Mouse (Mus musculus): ENCODE measurements at regions not wholly inside any gene's neighbourhood (a gene's known extent, or its start where the extent isn't known, plus 50 kb on each side); places are given as distances from the start of the nearest gene placed in this dataset.

DNA sequence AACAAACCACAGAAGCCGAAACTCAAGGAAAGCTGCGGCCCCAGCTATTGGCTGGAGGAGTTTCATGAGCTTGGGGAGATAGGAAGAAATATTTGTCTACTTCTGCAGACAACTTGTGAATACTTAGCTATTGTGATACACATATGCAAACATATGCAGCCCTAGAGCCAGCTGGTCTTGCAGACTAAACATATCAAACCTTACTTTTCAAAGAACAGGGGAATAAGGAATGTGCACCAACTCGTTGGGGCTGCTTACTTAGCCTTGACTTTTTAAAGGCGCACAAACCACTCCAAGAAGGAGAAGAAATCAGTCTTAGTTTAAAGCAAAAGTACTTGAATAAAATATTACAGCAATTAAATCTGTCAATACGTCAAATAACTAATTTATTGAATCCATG is 106.8 kb upstream of the Lpar1 start:
- Histone ChIP-seq H3K9ac (no peak overlapping the region), H3K27me3 (no peaks in the 10 kb centered on the region), H3K36me3 (no peaks in the 10 kb centered on the region), H3K27ac (no peak overlapping the region), H3K4me2 (no peak overlapping the region), H3K4me1 (replicated peaks) (no peaks in the 10 kb centered on the region), H3K4me3 (no peak overlapping the region), H3K9me3 (replicated peaks) (no peaks in the 10 kb centered on the region)
- WGBS = 62% methylated on average over 5 of the region's 5 CpGs
- ATAC-seq (replicated peaks; ENCODE audit: insufficient number of reproducible peaks, insufficient read depth, low FRiP score, low read depth) = no peak

GRCm38 (mm10) chr4:58658206-58658605 is 104.5 kb upstream of the Lpar1 start:
- no peaks in the 10 kb centered on the region for H3K27me3 ChIP-seq
- H3K4me3 ChIP-seq = no peak overlapping the region
- no peak overlapping the region for H3K9ac ChIP-seq
- no peak overlapping the region for H3K4me2 ChIP-seq
- H3K36me3 ChIP-seq = no peaks in the 10 kb centered on the region
- H3K27ac ChIP-seq = no peak overlapping the region
- no peaks in the 10 kb centered on the region for H3K4me1 ChIP-seq (replicated peaks)
- ATAC-seq (replicated peaks; ENCODE audit: insufficient number of reproducible peaks, insufficient read depth, low FRiP score, low read depth) = no peak
- WGBS = 60% methylated on average over 6 of the region's 6 CpGs
- H3K9me3 ChIP-seq (replicated peaks) = no peaks in the 10 kb centered on the region

GRCm38 (mm10) chr4:58647761-58648295 is 94.1 kb upstream of the Lpar1 start:
- no peak overlapping the region for H3K9ac ChIP-seq
- no peak overlapping the region for H3K4me2 ChIP-seq
- H3K36me3 ChIP-seq = no peaks in the 10 kb centered on the region
- H3K9me3 ChIP-seq (replicated peaks) = no peaks in the 10 kb centered on the region
- 42% methylated on average over 2 of the region's 2 CpGs for WGBS
- H3K4me3 ChIP-seq = no peak overlapping the region
- H3K4me1 ChIP-seq (replicated peaks) = no peaks in the 10 kb centered on the region
- H3K27ac ChIP-seq = no peak overlapping the region
- ATAC-seq (replicated peaks; ENCODE audit: insufficient number of reproducible peaks, insufficient read depth, low FRiP score, low read depth) = no peak
- H3K27me3 ChIP-seq = no peaks in the 10 kb centered on the region

DNA sequence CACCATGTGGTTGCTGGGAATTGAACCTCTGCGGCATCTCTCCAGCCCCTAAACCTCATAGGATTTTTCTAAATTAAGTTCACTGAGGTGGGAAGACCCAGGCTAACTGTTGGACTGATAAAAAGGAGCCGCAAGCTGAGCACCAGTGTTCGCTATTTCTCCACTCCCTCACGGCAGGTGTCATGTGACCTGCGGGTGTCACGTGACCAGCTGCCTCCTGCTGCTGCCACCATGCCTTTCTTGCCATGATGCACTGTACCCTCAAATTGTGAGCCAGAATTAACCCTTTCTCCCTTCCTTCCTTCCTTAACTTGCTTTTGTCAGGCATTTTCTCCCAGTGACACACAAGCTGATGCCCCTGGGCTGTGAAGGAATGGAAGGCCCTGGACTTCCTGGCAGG is 93.1 kb upstream of the Lpar1 start:
- WGBS = 86% methylated on average over 6 of the region's 6 CpGs
- Histone ChIP-seq H3K4me2 (no peak overlapping the region), H3K27me3 (no peaks in the 10 kb centered on the region), H3K4me1 (replicated peaks) (no peaks in the 10 kb centered on the region), H3K27ac (no peak overlapping the region), H3K9me3 (replicated peaks) (no peaks in the 10 kb centered on the region), H3K36me3 (no peaks in the 10 kb centered on the region), H3K9ac (no peak overlapping the region), H3K4me3 (no peak overlapping the region)
- no peak for ATAC-seq (replicated peaks; ENCODE audit: insufficient number of reproducible peaks, insufficient read depth, low FRiP score, low read depth)

DNA sequence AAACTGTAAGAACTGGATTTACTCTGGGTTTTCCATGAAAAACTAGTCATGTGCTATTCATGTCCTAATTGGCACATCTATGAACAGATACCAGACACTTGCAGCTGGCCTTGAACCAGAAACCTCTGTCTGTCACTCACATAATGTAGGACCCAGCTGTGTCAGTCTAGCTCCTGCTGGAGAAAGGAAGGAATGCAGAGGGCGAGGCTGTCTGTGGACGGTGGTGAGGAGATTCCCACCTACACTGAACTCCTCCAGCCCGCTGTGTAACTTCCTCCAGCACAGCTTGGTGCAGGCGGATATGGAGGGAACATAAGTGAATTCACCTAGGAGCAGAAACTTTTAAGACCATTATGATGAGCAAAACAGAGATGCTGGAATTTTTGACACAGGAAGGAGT is 89.7 kb upstream of the Lpar1 start:
- no peak for ATAC-seq (replicated peaks; ENCODE audit: insufficient number of reproducible peaks, insufficient read depth, low FRiP score, low read depth)
- Histone ChIP-seq H3K27me3 (no peaks in the 10 kb centered on the region), H3K4me3 (no peak overlapping the region), H3K4me1 (replicated peaks) (no peaks in the 10 kb centered on the region), H3K9me3 (replicated peaks) (no peaks in the 10 kb centered on the region), H3K27ac (no peak overlapping the region), H3K36me3 (no peaks in the 10 kb centered on the region), H3K9ac (no peak overlapping the region), H3K4me2 (no peak overlapping the region)
- WGBS = 41% methylated on average over 4 of the region's 4 CpGs

GRCm38 (mm10) chr4:58642236-58642635 is 88.5 kb upstream of the Lpar1 start:
- Histone ChIP-seq H3K9ac (no peak overlapping the region), H3K9me3 (replicated peaks) (no peaks in the 10 kb centered on the region), H3K36me3 (no peaks in the 10 kb centered on the region), H3K27ac (no peak overlapping the region), H3K27me3 (no peaks in the 10 kb centered on the region), H3K4me1 (replicated peaks) (no peaks in the 10 kb centered on the region), H3K4me3 (no peak overlapping the region), H3K4me2 (no peak overlapping the region)
- WGBS = 84% methylated on average over 10 of the region's 10 CpGs
- no peak for ATAC-seq (replicated peaks; ENCODE audit: insufficient number of reproducible peaks, insufficient read depth, low FRiP score, low read depth)

GRCm38 (mm10) chr4:58632696-58633095 is 79.0 kb upstream of the Lpar1 start:
- no peak overlapping the region for H3K4me2 ChIP-seq
- H3K4me1 ChIP-seq (replicated peaks) = no peaks in the 10 kb centered on the region
- no peak overlapping the region for H3K27ac ChIP-seq
- no peak overlapping the region for H3K9ac ChIP-seq
- no peaks in the 10 kb centered on the region for H3K36me3 ChIP-seq
- H3K9me3 ChIP-seq (replicated peaks) = no peaks in the 10 kb centered on the region
- no peak for ATAC-seq (replicated peaks; ENCODE audit: insufficient number of reproducible peaks, insufficient read depth, low FRiP score, low read depth)
- no peak overlapping the region for H3K4me3 ChIP-seq
- WGBS = 93% methylated on average over 1 of the region's 1 CpGs
- no peaks in the 10 kb centered on the region for H3K27me3 ChIP-seq

DNA sequence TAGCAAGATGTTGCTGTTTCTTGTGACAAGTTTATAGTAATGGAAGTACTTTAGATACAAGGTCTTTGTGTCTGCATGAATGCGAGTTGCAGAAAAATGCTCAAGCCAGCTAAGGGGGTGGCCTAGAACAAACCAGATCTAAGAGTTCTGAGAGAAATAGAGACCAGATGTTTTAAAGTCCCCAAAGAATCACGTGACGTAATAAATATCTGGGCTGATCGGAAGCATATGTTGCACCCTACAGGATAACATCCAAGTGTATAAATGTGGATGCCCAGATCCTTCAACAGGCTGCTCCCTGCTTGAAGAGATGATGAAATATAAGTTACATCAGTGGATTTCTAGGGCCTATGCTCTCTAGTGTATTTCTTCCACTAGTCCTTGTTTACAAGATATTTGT is 77.7 kb upstream of the Lpar1 start:
- Histone ChIP-seq H3K4me2 (no peak overlapping the region), H3K4me1 (replicated peaks) (no peaks in the 10 kb centered on the region), H3K27me3 (no peaks in the 10 kb centered on the region), H3K4me3 (no peak overlapping the region), H3K9ac (no peak overlapping the region), H3K27ac (no peak overlapping the region), H3K36me3 (no peaks in the 10 kb centered on the region), H3K9me3 (replicated peaks) (no peaks in the 10 kb centered on the region)
- ATAC-seq (replicated peaks; ENCODE audit: insufficient number of reproducible peaks, insufficient read depth, low FRiP score, low read depth) = no peak
- WGBS = 71% methylated on average over 4 of the region's 4 CpGs

DNA sequence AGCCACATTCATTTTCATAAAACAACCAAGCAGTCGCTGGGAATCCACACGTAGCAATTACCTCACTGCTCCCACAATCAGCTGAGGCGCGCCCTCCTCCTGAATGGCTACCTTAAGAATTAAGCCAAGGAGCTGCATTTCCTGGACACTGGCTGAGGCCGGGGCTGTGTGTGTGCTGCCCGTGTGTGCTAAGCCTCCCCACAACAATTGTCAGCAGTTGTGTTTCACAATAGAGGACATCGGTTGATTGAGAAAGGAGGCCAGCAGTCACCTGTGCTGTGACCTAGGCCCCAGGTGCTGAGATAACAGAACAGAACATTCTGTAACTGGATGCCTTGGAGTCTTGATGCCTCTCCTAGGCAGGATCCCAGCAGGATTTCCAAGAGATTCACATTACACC is 73.3 kb upstream of the Lpar1 start:
- WGBS = 44% methylated on average over 7 of the region's 7 CpGs
- Histone ChIP-seq H3K27ac (no peak overlapping the region), H3K4me1 (replicated peaks) (no peaks in the 10 kb centered on the region), H3K4me2 (no peak overlapping the region), H3K4me3 (no peak overlapping the region), H3K9ac (no peak overlapping the region), H3K36me3 (no peaks in the 10 kb centered on the region), H3K9me3 (replicated peaks) (no peaks in the 10 kb centered on the region; the same call in 1 of the 2 replicates), H3K27me3 (no peaks in the 10 kb centered on the region)
- no peak for ATAC-seq (replicated peaks; ENCODE audit: insufficient number of reproducible peaks, insufficient read depth, low FRiP score, low read depth)

DNA sequence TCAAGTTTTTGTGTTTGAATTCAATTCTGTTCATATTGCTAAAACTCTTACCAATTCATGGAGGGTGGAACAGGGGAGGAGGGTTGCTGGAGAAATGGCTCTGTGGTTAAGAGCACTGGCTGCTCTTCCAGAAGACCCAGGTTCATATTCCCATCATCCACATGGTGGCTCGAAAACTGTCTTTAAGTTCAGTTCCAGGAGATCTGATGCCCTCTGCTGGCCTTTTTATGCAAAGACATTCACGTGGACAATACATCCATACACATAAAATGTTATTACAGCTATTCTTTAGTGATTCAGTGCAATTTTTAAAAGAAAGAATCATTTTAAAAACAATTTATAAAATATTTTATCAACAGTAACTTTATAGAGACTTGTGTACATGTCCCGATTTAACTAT is 70.4 kb upstream of the Lpar1 start:
- WGBS = 79% methylated on average over 3 of the region's 3 CpGs

GRCm38 (mm10) chr4:58620641-58621040 is 66.9 kb upstream of the Lpar1 start:
- no peak overlapping the region for H3K27ac ChIP-seq
- no peak for ATAC-seq (replicated peaks; ENCODE audit: insufficient number of reproducible peaks, insufficient read depth, low FRiP score, low read depth)
- H3K4me1 ChIP-seq (replicated peaks) = no peaks in the 10 kb centered on the region
- no peak overlapping the region for H3K4me2 ChIP-seq
- H3K4me3 ChIP-seq = no peak overlapping the region
- no peaks in the 10 kb centered on the region for H3K27me3 ChIP-seq
- WGBS = 86% methylated on average over 3 of the region's 3 CpGs
- no peaks in the 10 kb centered on the region; the same call in 1 of the 2 replicates for H3K9me3 ChIP-seq (replicated peaks)
- no peaks in the 10 kb centered on the region for H3K36me3 ChIP-seq
- H3K9ac ChIP-seq = no peak overlapping the region

More for the DNA sequence above, 70.4 kb upstream of the Lpar1 start:
- Histone ChIP-seq H3K27ac (no peak overlapping the region), H3K4me3 (no peak overlapping the region), H3K4me1 (replicated peaks) (no peaks in the 10 kb centered on the region), H3K27me3 (no peaks in the 10 kb centered on the region), H3K36me3 (no peaks in the 10 kb centered on the region), H3K9ac (no peak overlapping the region), H3K4me2 (no peak overlapping the region), H3K9me3 (replicated peaks) (no peaks in the 10 kb centered on the region; the same call in 1 of the 2 replicates)
- no peak for ATAC-seq (replicated peaks; ENCODE audit: insufficient number of reproducible peaks, insufficient read depth, low FRiP score, low read depth)

GRCm38 (mm10) chr4:58617261-58617660 is 63.6 kb upstream of the Lpar1 start:
- H3K4me1 ChIP-seq (replicated peaks) = no peaks in the 10 kb centered on the region
- no peaks in the 10 kb centered on the region for H3K9me3 ChIP-seq (replicated peaks)
- no peaks in the 10 kb centered on the region for H3K36me3 ChIP-seq
- WGBS = 66% methylated on average over 3 of the region's 3 CpGs
- ATAC-seq (replicated peaks; ENCODE audit: insufficient number of reproducible peaks, insufficient read depth, low FRiP score, low read depth) = no peak
- no peak overlapping the region for H3K9ac ChIP-seq
- no peak overlapping the region for H3K4me2 ChIP-seq
- no peak overlapping the region for H3K27ac ChIP-seq
- no peak overlapping the region for H3K4me3 ChIP-seq
- no peaks in the 10 kb centered on the region for H3K27me3 ChIP-seq

Data from heart, embryonic 15.5 days (tissue).